Mouse (Mus musculus) mouse trophoblast stem cell (cell line): ENCODE results near the gene Pagr1b.

ENCODE experiments used
- in situ Hi-C, 2 experiments: fragments of 300-500 bp; cut with MseI, MboI; formaldehyde crosslinking; loops; 2 replicates in 1 of 2; 3 replicates in 1 of 2; pipeline ENCODE4 v1.15.1; 2025

Pagr1b gene

DNA sequence TGATC lies at the start of gene Pagr1b:
Gene Pagr1b, minus strand, starts transcription at position 4 of the 5 bp plus-strand sequence.
- in situ Hi-C loops, result no loop called here

- in situ Hi-C loops, result no loop called here
Measured at GRCm38 (mm10) chr7:127065538-127065937, 49.3 kb upstream of the Pagr1b start.

DNA sequence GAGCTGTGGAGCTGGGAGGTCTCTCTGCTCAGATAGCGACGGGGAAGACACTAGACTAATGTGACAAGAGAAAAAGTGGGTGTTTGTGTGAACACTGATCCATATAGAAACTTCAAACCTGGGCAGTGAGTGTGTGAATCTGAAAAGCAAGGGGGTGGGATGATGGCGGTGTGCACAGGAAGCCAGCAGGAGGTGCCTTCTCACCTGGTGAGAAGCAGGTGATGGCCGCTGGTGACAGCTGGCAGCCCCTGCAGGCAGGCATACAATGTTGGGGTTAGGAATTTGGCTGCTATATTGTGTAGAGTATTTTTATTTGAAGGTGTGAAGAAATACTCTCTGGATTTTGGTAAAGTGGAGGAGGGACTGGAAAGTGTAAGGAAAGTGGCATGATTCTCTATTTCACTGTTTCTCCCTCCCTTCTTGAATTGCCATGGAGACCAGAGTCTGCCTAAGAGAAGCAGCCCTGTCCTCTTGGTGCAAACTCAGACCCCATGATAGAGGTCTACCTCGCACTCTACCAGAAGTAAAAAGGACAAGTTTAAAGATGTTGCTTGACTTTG lies 38.8 kb upstream of the Pagr1b start:
- in situ Hi-C loops, result no loop called here

GRCm38 (mm10) chr7:127041851-127042672 lies 25.8 kb upstream of the Pagr1b start, which contains the start of gene Kif22:
TSS of gene Kif22 (minus strand) at chr7:127042471.
- in situ Hi-C loops, result no loop called here

DNA sequence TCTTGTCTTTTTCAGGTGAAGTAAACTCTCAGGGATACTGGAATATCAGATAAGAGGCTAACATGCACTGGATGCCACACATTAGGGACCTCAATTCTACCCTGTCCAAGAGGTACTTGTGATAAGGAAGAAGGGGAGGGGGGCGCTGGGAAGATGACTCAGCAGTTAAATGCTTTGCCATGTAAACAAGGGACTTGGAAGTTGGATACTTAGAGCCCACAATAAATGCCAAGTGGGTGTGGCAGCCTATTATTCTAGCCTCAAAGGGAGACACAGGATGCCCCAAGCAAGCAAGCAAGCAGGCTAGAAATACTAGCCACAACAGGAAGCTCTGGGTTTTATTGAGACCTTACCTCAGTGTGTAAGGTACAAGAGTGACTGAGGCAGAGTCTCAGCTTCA lies 15.0 kb upstream of the Pagr1b start:
- in situ Hi-C loops, result no loop called here

GRCm38 (mm10) chr7:127030172-127030571 lies 13.9 kb upstream of the Pagr1b start:
- in situ Hi-C loops, result no loop called here

DNA sequence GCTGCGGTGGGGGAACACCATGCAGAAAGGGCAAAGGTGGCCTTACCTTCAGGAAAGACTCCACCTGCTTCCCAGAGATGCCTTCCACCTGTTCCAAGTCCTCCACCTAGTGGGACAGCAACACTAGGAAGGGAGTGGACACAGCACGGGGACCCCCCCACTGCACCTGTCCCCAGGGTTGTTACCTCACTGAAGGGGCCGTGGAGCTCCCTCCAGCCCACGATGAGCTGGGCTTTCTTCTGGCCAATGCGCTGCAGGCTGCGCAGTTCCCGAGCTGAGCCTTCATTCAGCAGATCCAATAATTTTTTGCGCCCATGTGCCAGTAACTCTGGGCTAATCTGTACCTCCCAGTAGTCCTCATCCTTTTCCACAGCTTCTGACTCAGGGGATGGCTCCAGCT lies 11.6 kb upstream of the Pagr1b start:
- in situ Hi-C loops, result no loop called here

DNA sequence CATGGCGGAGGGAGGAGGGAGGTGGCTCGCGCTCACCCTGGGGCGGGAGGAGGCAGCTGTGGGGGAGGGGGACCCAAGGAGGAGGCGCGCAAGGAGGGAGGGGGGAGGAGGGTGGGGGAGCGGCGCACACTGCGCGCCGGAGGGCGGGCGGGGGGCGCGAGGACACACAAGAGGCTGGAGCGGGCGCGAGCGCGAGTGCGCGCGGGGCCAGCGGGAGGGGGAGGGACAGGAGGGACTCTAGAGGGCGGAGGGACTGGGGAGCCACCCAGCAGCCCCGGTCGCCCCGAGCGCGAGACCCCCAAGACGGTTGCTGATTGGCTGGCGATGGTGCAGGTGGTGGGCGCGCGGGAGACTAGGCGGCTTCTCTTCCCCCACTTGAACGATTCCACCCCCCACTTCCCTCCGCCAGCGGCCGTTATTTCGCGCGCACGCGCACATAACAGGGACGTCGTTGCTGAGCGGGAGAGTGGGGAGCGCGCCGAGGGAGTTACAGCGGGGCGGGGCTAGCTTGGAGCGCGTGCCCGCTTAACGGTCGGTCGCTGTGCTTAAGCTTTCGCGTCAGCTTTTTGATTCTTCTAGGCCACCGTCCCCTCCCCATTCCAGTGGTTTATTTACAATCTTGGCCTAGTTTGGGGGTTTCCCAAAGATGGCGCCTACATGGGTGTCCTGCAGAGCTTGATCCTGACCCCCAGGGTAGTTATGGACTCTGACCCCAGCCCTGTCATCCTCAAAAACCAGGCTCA lies 10.9 kb upstream of the Pagr1b start, which contains the start of gene Maz:
Gene Maz, minus strand, starts transcription at position 54 of the 743 bp plus-strand sequence.
- in situ Hi-C loops, result no loop called here

DNA sequence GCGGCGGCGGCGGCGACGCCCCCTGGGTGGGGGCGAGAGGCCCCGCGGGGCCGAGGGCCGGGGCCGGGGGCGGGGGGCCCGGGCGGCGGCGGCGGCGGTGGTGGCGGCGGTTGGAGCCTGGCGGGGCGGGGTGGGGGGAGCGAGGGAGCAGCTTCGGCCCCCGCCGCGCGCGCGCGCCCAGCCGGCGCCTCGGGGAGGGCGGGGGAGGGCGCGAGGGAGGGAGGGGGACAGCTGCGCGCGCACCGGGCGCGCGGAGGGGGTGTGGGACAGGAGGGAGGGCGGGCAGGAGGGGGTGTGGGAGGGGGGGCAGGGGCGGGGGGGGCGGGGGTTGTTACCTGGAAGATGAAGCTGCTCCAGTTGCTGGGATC lies 10.3 kb upstream of the Pagr1b start:
- in situ Hi-C loops, result no loop called here

GRCm38 (mm10) chr7:127026161-127026600 lies 9.9 kb upstream of the Pagr1b start:
- in situ Hi-C loops, result no loop called here

GRCm38 (mm10) chr7:127025556-127026160 lies 9.4 kb upstream of the Pagr1b start:
- in situ Hi-C loops, result no loop called here

- in situ Hi-C loops, result no loop called here
Measured at GRCm38 (mm10) chr7:127024755-127025555, 8.7 kb upstream of the Pagr1b start.

DNA sequence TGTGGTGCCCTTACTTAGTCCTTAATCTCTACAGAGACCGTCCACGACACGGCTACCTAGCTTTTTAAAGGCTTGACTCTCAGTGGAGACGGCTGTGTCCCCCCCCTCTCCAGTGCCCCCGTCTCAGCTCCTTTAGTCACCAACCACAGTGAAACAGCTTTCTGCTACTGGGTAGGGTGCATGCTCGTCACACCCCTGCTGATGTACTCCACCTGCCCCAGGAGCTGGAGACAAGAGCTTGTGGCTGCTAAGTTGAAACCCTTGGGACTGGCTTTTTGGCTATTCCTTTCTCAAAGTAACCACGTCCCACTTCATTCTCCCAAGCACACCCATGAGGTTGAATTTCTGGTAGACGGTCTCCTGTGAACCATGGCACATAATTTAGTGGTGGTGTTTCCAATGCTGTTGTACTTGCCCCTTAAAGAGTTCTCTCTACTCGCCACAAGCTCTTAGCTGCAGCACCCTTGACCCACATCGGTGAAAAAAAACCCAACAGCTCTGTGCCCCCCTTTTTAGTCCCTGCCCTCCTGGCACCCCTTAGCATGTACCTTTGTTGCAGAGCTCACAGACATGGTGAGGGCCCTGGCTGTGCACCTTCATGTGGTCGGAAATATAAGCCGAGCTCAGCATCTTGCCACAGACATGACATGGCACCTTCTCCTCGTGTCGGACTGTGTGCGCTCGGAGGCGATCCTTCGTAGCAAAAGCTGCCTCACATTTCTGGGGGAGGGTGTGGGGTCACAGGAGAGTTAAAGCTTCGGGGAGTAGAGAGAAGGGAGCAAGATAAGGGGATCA lies 7.8 kb upstream of the Pagr1b start:
- in situ Hi-C loops, result no loop called here

GRCm38 (mm10) chr7:127023272-127023691 lies 7.0 kb upstream of the Pagr1b start:
- in situ Hi-C loops, result no loop called here

- in situ Hi-C loops, result no loop called here
Measured at GRCm38 (mm10) chr7:127022528-127023271, 6.4 kb upstream of the Pagr1b start.

DNA sequence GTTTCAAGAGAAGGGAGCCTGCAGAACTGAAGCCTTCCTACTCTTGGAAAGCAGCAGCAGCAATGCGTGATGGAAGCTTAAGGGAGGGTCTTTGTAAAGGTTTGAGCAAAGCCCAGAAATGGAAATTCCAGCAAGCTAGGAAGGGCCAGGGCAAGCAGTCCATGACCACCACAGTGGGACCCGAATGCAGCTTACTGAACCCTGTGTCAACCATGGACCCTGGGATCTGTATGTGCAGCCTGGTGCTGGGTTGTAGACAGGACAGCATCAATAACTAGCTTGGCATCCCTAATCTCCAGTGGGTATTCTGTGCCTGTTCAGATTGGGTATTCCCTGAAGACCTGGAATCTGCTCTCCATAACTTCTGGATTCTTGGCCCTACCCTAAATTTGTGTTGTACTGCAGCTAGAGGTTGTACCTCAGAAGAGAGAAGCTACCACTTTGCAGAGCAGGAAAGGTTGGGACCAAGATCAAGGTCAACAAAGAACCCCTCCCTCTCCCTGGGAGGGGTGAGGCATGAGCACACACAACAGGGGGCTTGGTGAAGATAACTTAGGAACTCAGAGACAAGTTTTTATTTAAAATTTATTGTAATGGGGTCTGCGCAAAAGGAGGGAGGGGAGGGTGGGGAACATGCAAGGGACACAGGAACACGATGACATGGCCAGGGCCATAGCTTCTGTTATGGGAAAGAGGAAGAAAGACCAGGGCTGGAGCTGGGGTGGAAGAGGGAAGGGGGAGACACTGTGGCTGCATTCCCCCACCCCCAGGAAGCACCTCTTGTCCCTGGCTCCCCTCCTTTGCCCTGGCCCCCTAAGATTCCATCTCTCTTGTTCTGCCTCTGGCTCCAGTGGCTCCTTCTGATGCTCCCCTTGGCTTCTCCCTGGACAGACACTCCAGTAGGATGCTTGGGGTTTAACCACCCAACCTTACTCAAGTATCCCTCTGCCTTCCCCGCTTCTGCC lies 5.6 kb upstream of the Pagr1b start:
- in situ Hi-C loops, result no loop called here

- in situ Hi-C loops, result no loop called here
Measured at GRCm38 (mm10) chr7:127020901-127021562, 4.7 kb upstream of the Pagr1b start, which contains the start of the genes Gm42742 and Prrt2. TSS of gene Gm42742 (minus strand) at chr7:127021097. TSS of gene Prrt2 (minus strand) at chr7:127021211.

DNA sequence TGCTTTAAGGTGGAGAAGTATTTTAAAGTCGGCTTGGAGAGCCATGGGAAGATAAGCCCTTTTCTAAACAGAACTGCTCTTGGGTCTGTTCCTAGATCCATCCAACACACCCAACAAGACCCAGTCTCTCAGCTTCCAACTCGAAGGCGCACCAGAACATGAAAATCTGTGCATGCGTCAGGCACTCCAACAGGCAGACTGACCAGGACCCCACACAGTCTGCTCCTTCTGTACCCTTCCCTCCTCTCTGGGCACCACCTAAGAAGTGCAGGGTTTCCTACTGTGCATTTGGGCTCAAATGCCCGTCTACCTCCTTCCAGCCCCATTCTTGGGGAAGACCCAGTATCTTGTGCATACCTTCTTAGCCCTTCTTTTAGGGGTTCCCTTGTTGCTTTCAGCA lies 4.2 kb upstream of the Pagr1b start:
- in situ Hi-C loops, result no loop called here

DNA sequence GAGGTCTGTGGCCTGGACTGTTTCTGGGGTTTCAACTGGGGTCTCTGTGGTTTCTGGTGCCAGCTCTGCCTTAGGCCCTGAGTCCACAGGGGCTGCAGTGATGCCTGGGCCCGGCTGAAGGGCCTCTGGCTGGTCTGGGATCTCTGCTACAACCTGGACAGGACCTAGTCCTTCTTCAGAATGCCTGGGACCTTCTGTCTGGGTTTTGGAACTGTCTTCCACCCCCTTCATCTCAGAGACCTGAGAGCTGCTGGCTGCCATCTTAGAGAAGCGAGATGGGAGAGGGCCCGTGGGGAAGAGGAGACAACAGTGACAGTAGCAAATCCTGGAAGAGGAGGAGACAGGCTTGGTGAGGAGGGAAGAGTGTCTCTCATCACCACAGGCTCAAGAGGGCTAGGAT lies 3.7 kb upstream of the Pagr1b start:
- in situ Hi-C loops, result no loop called here
